Mouse (Mus musculus) myocyte (in vitro differentiated cells): ENCODE results near the gene Lin7b.

Source experiments
- E2F4 ChIP-seq: IDR thresholded peaks from one replicate; pipeline ENCODE4 v1.6.1; 2011; ENCODE audit warnings: mild to moderate bottlenecking, control low read depth, moderate library complexity; ENCODE audit not compliant: insufficient read depth
- MAX ChIP-seq: IDR thresholded peaks from one replicate; pipeline ENCODE4 v1.6.1; 2011; ENCODE audit warnings: low read depth, mild to moderate bottlenecking, control low read depth
- POLR2A ChIP-seq: IDR thresholded peaks from one replicate; pipeline ENCODE4 v1.6.1; 2011; ENCODE audit warnings: low read depth, mild to moderate bottlenecking, control low read depth, moderate library complexity; ENCODE audit not compliant: insufficient read length
- POLR2AphosphoS2 ChIP-seq: IDR thresholded peaks from one replicate; pipeline ENCODE4 v1.6.1; 2011; ENCODE audit warnings: low read depth, control low read depth; ENCODE audit not compliant: insufficient read length
- REST ChIP-seq: IDR thresholded peaks from one replicate; pipeline ENCODE4 v1.6.1; 2011; ENCODE audit warnings: mild to moderate bottlenecking, control low read depth, moderate library complexity; ENCODE audit not compliant: insufficient read depth, insufficient read length
- TCF12 ChIP-seq: IDR thresholded peaks from one replicate; pipeline ENCODE4 v1.6.1; 2011; ENCODE audit warnings: mild to moderate bottlenecking, control low read depth; ENCODE audit not compliant: poor library complexity, insufficient read depth, severe bottlenecking

- TF ChIP-seq POLR2AphosphoS2 = no peak
- TF ChIP-seq POLR2A = no peak
- no peak for TF ChIP-seq TCF12
- TF ChIP-seq MAX = no peak
- no peak for TF ChIP-seq E2F4
- no peak for TF ChIP-seq REST
These were observed 35.0 kb upstream of the Lin7b start, which contains the start of gene Kcna7 for GRCm38 (mm10) chr7:45405091-45406075.
